Mouse (Mus musculus): ENCODE data around the gene Zic3. TPM values are rescaled to one million over a fixed set of nuclear protein-coding genes. Genes with fewer than 3 reads are reported as not detected.

The Zic3 gene
- polyA plus RNA-seq, 1 experiment from 2014 or later = 19.4 TPM

GRCm38 (mm10) chrX:58019257-58019953 lies 3.1 kb upstream of the Zic3 start:
- no peaks in the 10 kb centered on the region for H3K36me3 ChIP-seq (ENCODE audit: control insufficient read depth, insufficient read depth, low read length)

GRCm38 (mm10) chrX:58027631-58028030 lies 5.1 kb downstream of the Zic3 start:
- Histone ChIP-seq H3K27ac (ENCODE audit: low read depth, low read length) (no peak overlapping the region), H3K4me3 (ENCODE audit: low read depth, low read length) (no peak overlapping the region), H3K27me3 (replicated peaks; ENCODE audit: control insufficient read depth, insufficient read depth, low read length) (peaks cover 3% of the 10 kb centered on the region; the same call in 1 of the 2 replicates), H3K9me3 (replicated peaks; ENCODE audit: control insufficient read depth, low read length) (no peaks in the 10 kb centered on the region), H3K4me1 (ENCODE audit: control insufficient read depth, insufficient read depth, low read length) (no peaks in the 10 kb centered on the region), H3K9ac (ENCODE audit: low read length) (no peak overlapping the region), H3K36me3 (ENCODE audit: control insufficient read depth, insufficient read depth, low read length) (no peaks in the 10 kb centered on the region), H3K4me2 (ENCODE audit: low read length) (peak overlapping the region; percentile 25)
- DNase-seq (ENCODE audit: low spot score) (no peak), ATAC-seq (no peak)
- 35% methylated on average over 9 of the region's 9 CpGs for WGBS

More at GRCm38 (mm10) chrX:58019257-58019953, 3.1 kb upstream of the Zic3 start:
- Histone ChIP-seq H3K4me2 (ENCODE audit: low read length) (peak overlapping the region; percentile 35), H3K9me3 (replicated peaks; ENCODE audit: control insufficient read depth, low read length) (no peaks in the 10 kb centered on the region), H3K4me3 (ENCODE audit: low read depth, low read length) (peak overlapping the region; percentile 9), H3K27me3 (replicated peaks; ENCODE audit: control insufficient read depth, insufficient read depth, low read length) (0 out of 2 replicates have a peak, but pooled peaks cover 26% of the 10 kb centered on the region), H3K9ac (ENCODE audit: low read length) (peak overlapping the region; percentile 25; the same call in 1 of the 2 replicates), H3K27ac (ENCODE audit: low read depth, low read length) (peak overlapping the region; percentile 52), H3K4me1 (ENCODE audit: control insufficient read depth, insufficient read depth, low read length) (no peaks in the 10 kb centered on the region)
- DNase-seq (ENCODE audit: low spot score) = peak; percentile 71
- 33% methylated on average over 32 of the region's 33 CpGs for WGBS
- ATAC-seq = peak; percentile 75

- WGBS = 23% methylated on average over 16 of the region's 16 CpGs
- Histone ChIP-seq H3K4me2 (ENCODE audit: low read length) (peak overlapping the region; percentile 25), H3K4me1 (ENCODE audit: control insufficient read depth, insufficient read depth, low read length) (no peaks in the 10 kb centered on the region), H3K9ac (ENCODE audit: low read length) (no peak overlapping the region), H3K27ac (ENCODE audit: low read depth, low read length) (0 out of 2 replicates have a peak overlapping the region, but pooled peaks have one; percentile 27), H3K9me3 (replicated peaks; ENCODE audit: control insufficient read depth, low read length) (no peaks in the 10 kb centered on the region), H3K27me3 (replicated peaks; ENCODE audit: control insufficient read depth, insufficient read depth, low read length) (peaks cover 3% of the 10 kb centered on the region; the same call in 1 of the 2 replicates), H3K36me3 (ENCODE audit: control insufficient read depth, insufficient read depth, low read length) (no peaks in the 10 kb centered on the region), H3K4me3 (ENCODE audit: low read depth, low read length) (no peak overlapping the region)
- DNase-seq (ENCODE audit: low spot score) (no peak), ATAC-seq (no peak)
Measured at GRCm38 (mm10) chrX:58028082-58028481, 5.6 kb downstream of the Zic3 start.

GRCm38 (mm10) chrX:58028858-58029257 lies 6.4 kb downstream of the Zic3 start:
- peaks cover 3% of the 10 kb centered on the region; the same call in 1 of the 2 replicates for H3K27me3 ChIP-seq (replicated peaks; ENCODE audit: control insufficient read depth, insufficient read depth, low read length)
- 36% methylated on average over 8 of the region's 8 CpGs for WGBS
- peak overlapping the region; percentile 12; the same call in 1 of the 2 replicates for H3K4me2 ChIP-seq (ENCODE audit: low read length)
- H3K27ac ChIP-seq (ENCODE audit: low read depth, low read length) = no peak overlapping the region
- H3K9ac ChIP-seq (ENCODE audit: low read length) = no peak overlapping the region
- DNase-seq (ENCODE audit: low spot score) (no peak), ATAC-seq (no peak)
- H3K9me3 ChIP-seq (replicated peaks; ENCODE audit: control insufficient read depth, low read length) = no peaks in the 10 kb centered on the region
- no peaks in the 10 kb centered on the region for H3K36me3 ChIP-seq (ENCODE audit: control insufficient read depth, insufficient read depth, low read length)
- H3K4me3 ChIP-seq (ENCODE audit: low read depth, low read length) = no peak overlapping the region
- no peaks in the 10 kb centered on the region for H3K4me1 ChIP-seq (ENCODE audit: control insufficient read depth, insufficient read depth, low read length)

GRCm38 (mm10) chrX:58030100-58030834 lies 7.8 kb downstream of the Zic3 start:
- Histone ChIP-seq H3K4me1 (ENCODE audit: control insufficient read depth, insufficient read depth, low read length) (no peaks in the 10 kb centered on the region), H3K4me2 (ENCODE audit: low read length) (peak overlapping the region; percentile 54), H3K9me3 (replicated peaks; ENCODE audit: control insufficient read depth, low read length) (no peaks in the 10 kb centered on the region), H3K4me3 (ENCODE audit: low read depth, low read length) (peak overlapping the region; percentile 41), H3K9ac (ENCODE audit: low read length) (peak overlapping the region; percentile 70), H3K27ac (ENCODE audit: low read depth, low read length) (peak overlapping the region; percentile 85; the same call in 1 of the 2 replicates), H3K36me3 (ENCODE audit: control insufficient read depth, insufficient read depth, low read length) (no peaks in the 10 kb centered on the region), H3K27me3 (replicated peaks; ENCODE audit: control insufficient read depth, insufficient read depth, low read length) (no peaks in the 10 kb centered on the region; the same call in 1 of the 2 replicates)
- peak; percentile 95 for ATAC-seq
- peak; percentile 87 for DNase-seq (ENCODE audit: low spot score)
- WGBS = 33% methylated on average over 48 of the region's 48 CpGs

GRCm38 (mm10) chrX:58030835-58031670 lies 8.6 kb downstream of the Zic3 start:
- Histone ChIP-seq H3K27me3 (replicated peaks; ENCODE audit: control insufficient read depth, insufficient read depth, low read length) (no peaks in the 10 kb centered on the region; the same call in 1 of the 2 replicates), H3K36me3 (ENCODE audit: control insufficient read depth, insufficient read depth, low read length) (no peaks in the 10 kb centered on the region), H3K4me2 (ENCODE audit: low read length) (peak overlapping the region; percentile 54), H3K4me1 (ENCODE audit: control insufficient read depth, insufficient read depth, low read length) (no peaks in the 10 kb centered on the region), H3K9ac (ENCODE audit: low read length) (peak overlapping the region; percentile 70), H3K9me3 (replicated peaks; ENCODE audit: control insufficient read depth, low read length) (no peaks in the 10 kb centered on the region), H3K27ac (ENCODE audit: low read depth, low read length) (peak overlapping the region; percentile 85), H3K4me3 (ENCODE audit: low read depth, low read length) (peak overlapping the region; percentile 41)
- ATAC-seq = peak; percentile 49
- DNase-seq (ENCODE audit: low spot score) = no peak
- 31% methylated on average over 56 of the region's 56 CpGs for WGBS

- Histone ChIP-seq H3K4me3 (ENCODE audit: low read depth, low read length) (peak overlapping the region; percentile 41), H3K4me1 (ENCODE audit: control insufficient read depth, insufficient read depth, low read length) (no peaks in the 10 kb centered on the region), H3K36me3 (ENCODE audit: control insufficient read depth, insufficient read depth, low read length) (no peaks in the 10 kb centered on the region), H3K4me2 (ENCODE audit: low read length) (peak overlapping the region; percentile 54), H3K27ac (ENCODE audit: low read depth, low read length) (peak overlapping the region; percentile 85), H3K9ac (ENCODE audit: low read length) (peak overlapping the region; percentile 70), H3K27me3 (replicated peaks; ENCODE audit: control insufficient read depth, insufficient read depth, low read length) (no peaks in the 10 kb centered on the region; the same call in 1 of the 2 replicates), H3K9me3 (replicated peaks; ENCODE audit: control insufficient read depth, low read length) (no peaks in the 10 kb centered on the region)
- ATAC-seq = 0 out of 2 replicates have a peak, but pooled peaks have one; percentile 0
- no peak for DNase-seq (ENCODE audit: low spot score)
- 31% methylated on average over 54 of the region's 56 CpGs for WGBS
Measured at GRCm38 (mm10) chrX:58031671-58032605, 9.4 kb downstream of the Zic3 start.
